Mouse (Mus musculus): Measurements from ENCODE around the gene Zic5.

GRCm38 (mm10) chr14:122413542-122413928 lies 51.9 kb downstream of the Zic5 start:
- TF ChIP-seq CTCF (IDR thresholded peaks at IDR 0.05; ENCODE audit: low read depth): no peak
- TF ChIP-seq EP300 (optimal IDR thresholded peaks at IDR 0.05): no peak

Data from stomach, postnatal 0 days (tissue).